In genomic region chr12:80434961-80435691, GRCm38 (mm10) we compare ENCODE assay signal across 8 mouse cellular contexts. TPM values are rescaled to one million over a fixed set of nuclear protein-coding genes. Genes with fewer than 3 reads are reported as not detected.
DNase-seq lines count a peak whose midpoint lies in the region; ATAC-seq and TF ChIP-seq lines count a peak whose summit lies in the region.

No protein-coding gene starts in this region.

- 0 out of 2 replicates have a peak, but pooled peaks cover 9% of the 10 kb centered on the region for H3K36me3 ChIP-seq in heart, embryonic 14.5 days (ENCODE audit: control insufficient read depth, insufficient read depth, low read length)
- H3K36me3 ChIP-seq in liver, embryonic 11.5 days (ENCODE audit: control insufficient read depth, insufficient read depth, low read length): no peaks in the 10 kb centered on the region
- H3K36me3 ChIP-seq in myocyte (ENCODE audit: control insufficient read depth, insufficient read depth): peaks cover 3% of the 10 kb centered on the region

- no peaks in the 10 kb centered on the region for H3K9me3 ChIP-seq in heart, embryonic 14.5 days (ENCODE audit: control insufficient read depth, low read length)
- H3K9me3 ChIP-seq in liver, embryonic 11.5 days (ENCODE audit: control insufficient read depth, low read length): no peaks in the 10 kb centered on the region

- H3K27ac ChIP-seq in brown adipose tissue, adult 24 weeks (replicated peaks; ENCODE audit: low read depth, low read length): peak overlapping the region; percentile 66
- peak overlapping the region; percentile 91 to 96 for H3K27ac ChIP-seq in heart, embryonic 14.5 days (replicated peaks in 1 of 2; ENCODE audit: control insufficient read depth in 1 of 2, insufficient read depth in 1 of 2, low read depth in 2 of 2, low read length in 2 of 2)
- peak overlapping the region; percentile 89 for H3K27ac ChIP-seq in liver, embryonic 11.5 days (ENCODE audit: low read depth, low read length)

- H3K9ac ChIP-seq in heart, embryonic 14.5 days (ENCODE audit: low read length): peak overlapping the region; percentile 96
- peak overlapping the region; percentile 86 for H3K9ac ChIP-seq in liver, embryonic 11.5 days (ENCODE audit: low read depth, low read length)

- peaks cover 47% of the 10 kb centered on the region for H3K79me2 ChIP-seq in myocyte (ENCODE audit: control insufficient read depth, insufficient read depth)

- ATAC-seq in erythroid progenitor cell, adult 5-6 weeks (replicated peaks; ENCODE audit: low FRiP score, poor library complexity, severe bottlenecking): peak; percentile 49
- ATAC-seq in heart, embryonic 14.5 days (ENCODE audit: insufficient number of reproducible peaks, insufficient read depth, low FRiP score, low read depth): peak; percentile 71
- peak; percentile 79 for ATAC-seq in liver, embryonic 11.5 days (replicated peaks; ENCODE audit: low FRiP score)

- peak; percentile 43 for TF ChIP-seq POLR2A in myocyte (IDR thresholded peaks at IDR 0.05; ENCODE audit: insufficient read length, low read depth)

- H3ac ChIP-seq in myocyte (ENCODE audit: control insufficient read depth, insufficient read length): peak overlapping the region; percentile 62

- 0 out of 2 replicates have a peak, but pooled peaks cover 4% of the 10 kb centered on the region for H3K4me1 ChIP-seq in brown adipose tissue, adult 24 weeks (ENCODE audit: control insufficient read depth, insufficient read depth, insufficient read length, low read length)
- peaks cover 3 to 15% of the 10 kb centered on the region in 2 experiments for H3K4me1 ChIP-seq in heart, embryonic 14.5 days (ENCODE audit: control insufficient read depth in 2 of 2, insufficient read depth in 2 of 2, low read length in 2 of 2)
- peaks cover 10% of the 10 kb centered on the region for H3K4me1 ChIP-seq in liver, embryonic 11.5 days (replicated peaks; ENCODE audit: control insufficient read depth, insufficient read depth, low read length)

- H3K27me3 ChIP-seq in heart, embryonic 14.5 days (ENCODE audit: control insufficient read depth, insufficient read depth, low read length): no peaks in the 10 kb centered on the region
- no peaks in the 10 kb centered on the region for H3K27me3 ChIP-seq in liver, embryonic 11.5 days (replicated peaks; ENCODE audit: control insufficient read depth, insufficient read depth, low read length)
- H3K27me3 ChIP-seq in myocyte (ENCODE audit: control insufficient read depth, insufficient read depth, insufficient read length): no peaks in the 10 kb centered on the region

- H3K4me2 ChIP-seq in heart, embryonic 14.5 days (ENCODE audit: low read length): peak overlapping the region; percentile 72
- peak overlapping the region; percentile 79 for H3K4me2 ChIP-seq in liver, embryonic 11.5 days
- H3K4me2 ChIP-seq in myocyte (ENCODE audit: low read depth): no peak overlapping the region

- peak overlapping the region; percentile 94 for H3K4me3 ChIP-seq in brown adipose tissue, adult 24 weeks (ENCODE audit: insufficient read depth, low read depth, low read length)
- H3K4me3 ChIP-seq in heart, embryonic 14.5 days (ENCODE audit: control insufficient read depth in 1 of 2, insufficient read depth in 1 of 2, low read depth in 1 of 2, low read length in 2 of 2): peak overlapping the region; percentile 89 to 94
- H3K4me3 ChIP-seq in liver, embryonic 11.5 days (ENCODE audit: low read depth, low read length): peak overlapping the region; percentile 80
- H3K4me3 ChIP-seq in myocyte: peak overlapping the region; percentile 97

- under 1% methylated on average over 49 of the region's 64 CpGs for WGBS in heart, embryonic 14.5 days
- under 1% methylated on average over 60 of the region's 64 CpGs for WGBS in liver, embryonic 11.5 days

- DNase-seq in CD4-positive, CD25-positive, alpha-beta regulatory T cell, adult 2 months (ENCODE audit: low read depth, low spot score): peak; percentile 82
- peak; percentile 81 for DNase-seq in kidney, postnatal 10 days
- DNase-seq in liver, embryonic 11.5 days (ENCODE audit: low spot score): peak; percentile 87
- peak; percentile 66 for DNase-seq in spleen, postnatal 36 days (ENCODE audit: low spot score in 2 of 2)

TF ChIP-seq in myocyte, 11 proteins besides CTCF, POLR2A, EP300 and RAD21:
- TF ChIP-seq MYOG (IDR thresholded peaks at IDR 0.05; ENCODE audit: control insufficient read depth in 1 of 3, insufficient read depth in 1 of 3, insufficient read length in 2 of 3, low read depth in 2 of 3) (peak in 1 of 3 experiments; percentile 25), E2F4 (IDR thresholded peaks at IDR 0.05; ENCODE audit: insufficient read depth) (no peak), TCF12 (IDR thresholded peaks at IDR 0.05; ENCODE audit: insufficient read depth, poor library complexity, severe bottlenecking) (no peak)

RNA-seq across cellular contexts. Expression of gene Dcaf5, which starts 1.3 kb away (rescaled TPM):
- polyA plus RNA-seq in brown adipose tissue, adult 24 weeks (2012; ENCODE audit: insufficient read depth, insufficient read length, missing spikeins): 7.7 and 15.5 TPM in 2 replicates
- 1.3 and 20.2 TPM in 2 replicates for total RNA-seq in erythroid progenitor cell, adult 5-6 weeks (2015; ENCODE audit: low replicate concordance)
- total RNA-seq in erythroid progenitor cell, adult 5-6 weeks (2017; ENCODE audit: low replicate concordance): 2.4 and 3.2 TPM in 2 replicates
- polyA plus RNA-seq in heart, embryonic 14.5 days (2014; fragmentation: Nextera tagmentation; extraction: Ambion mirVana): 10.5 and 10.7 TPM in 2 replicates
- polyA plus RNA-seq in liver, embryonic 11.5 days (2014; fragmentation: Nextera tagmentation; extraction: Ambion mirVana): 5.1 and 5.2 TPM in 2 replicates
- polyA plus RNA-seq in myocyte (2012; fragmentation: generic; extraction: Trizol): 17.7 TPM

RNA-seq across cellular contexts. Expression of gene Exd2, which starts 27.8 kb away (rescaled TPM):
- 8.7 and 11.4 TPM in 2 replicates for polyA plus RNA-seq in brown adipose tissue, adult 24 weeks (2012; ENCODE audit: insufficient read depth, insufficient read length, missing spikeins)
- total RNA-seq in erythroid progenitor cell, adult 5-6 weeks (2015; ENCODE audit: low replicate concordance): 2.2 and 9.6 TPM in 2 replicates
- total RNA-seq in erythroid progenitor cell, adult 5-6 weeks (2017; ENCODE audit: low replicate concordance): 0.77 and 21.9 TPM in 2 replicates
- polyA plus RNA-seq in heart, embryonic 14.5 days (2014; fragmentation: Nextera tagmentation; extraction: Ambion mirVana): 17.4 and 17.9 TPM in 2 replicates
- polyA plus RNA-seq in liver, embryonic 11.5 days (2014; fragmentation: Nextera tagmentation; extraction: Ambion mirVana): 17.5 and 18.7 TPM in 2 replicates
- polyA plus RNA-seq in myocyte (2012; fragmentation: generic; extraction: Trizol): 9.1 TPM

Comparison
In these comparisons a context has a peak if more than half of its experiments do, and no peak if none do; other contexts are left out.
1. Peak in every context shown above with its lines: DNase-seq, ATAC-seq, H3K4me3 ChIP-seq and H3K27ac ChIP-seq.